Mouse (Mus musculus) forebrain, embryonic 16.5 days (tissue): ENCODE results near the gene Fastkd3. TPM values are rescaled to one million over a fixed set of nuclear protein-coding genes. Genes with fewer than 3 reads are reported as not detected.
A peak's percentile ranks its signal among the peaks of the same experiment; 100 is the strongest.

Source experiments
- ATAC-seq: fragments of 200-750 bp; cut with Nextera tagmentation; 2 replicates; pipeline ENCODE4 v1.8.0; 2017; ENCODE audit warnings: mild to moderate bottlenecking, moderate library complexity
- H3K27ac ChIP-seq: fragments of 300-500 bp; sonication (generic); 2 replicates; pipeline ENCODE4 v1.5.1; 2014; ENCODE audit warnings: low read length, control low read depth
- H3K27me3 ChIP-seq: fragments of 300-500 bp; sonication (generic); replicated peaks from 2 replicates; pipeline ENCODE4 v1.6.1; 2014; ENCODE audit warnings: low read length; ENCODE audit not compliant: control insufficient read depth, insufficient read depth
- H3K36me3 ChIP-seq: fragments of 300-500 bp; sonication (generic); 2 replicates; pipeline ENCODE4 v1.6.1; 2014; ENCODE audit not compliant: control insufficient read depth, insufficient read depth
- H3K4me1 ChIP-seq: fragments of 300-500 bp; sonication (generic); replicated peaks from 2 replicates; pipeline ENCODE4 v1.6.1; 2014; ENCODE audit warnings: low read length; ENCODE audit not compliant: control insufficient read depth, insufficient read depth
- H3K4me2 ChIP-seq: fragments of 300-500 bp; sonication (generic); 2 replicates; pipeline ENCODE4 v1.6.1; 2014; ENCODE audit warnings: mild to moderate bottlenecking, low read length, control low read depth
- H3K4me3 ChIP-seq: fragments of 300-500 bp; sonication (generic); replicated peaks from 2 replicates; pipeline ENCODE4 v1.5.1; 2014; ENCODE audit warnings: mild to moderate bottlenecking, low read length, control low read depth
- H3K9ac ChIP-seq: fragments of 300-500 bp; sonication (generic); replicated peaks from 2 replicates; pipeline ENCODE4 v1.6.1; 2014; ENCODE audit warnings: low read depth, low read length, control low read depth
- H3K9me3 ChIP-seq: fragments of 300-500 bp; sonication (generic); 2 replicates; pipeline ENCODE4 v1.6.1; 2016; ENCODE audit warnings: low read length; ENCODE audit not compliant: control insufficient read depth
- WGBS: fragments of 180-500 bp; shearing (Covaris S2); extraction: QIAGEN DNeasy Blood & Tissue Kit; methylation state at CpG from one replicate; pipeline ENCODE4 v1.1.7; 2014; 5-methylcytosine and 5-hydroxymethylcytosine counted together
- polyA plus RNA-seq: library from polyadenylated mRNA; unstranded; fragments of >200 nt; fragmentation: Nextera tagmentation; extraction: Ambion mirVana; gene quantifications from 2 replicates; pipeline ENCODE4 v1.2.1, GENCODE M21; 2015

Gene Fastkd3
- polyA plus RNA-seq, 1 experiment from 2014 or later: 29.8 TPM

- Histone ChIP-seq H3K27me3 (no peaks in the 10 kb centered on the region), H3K9ac (no peak overlapping the region), H3K9me3 (no peaks in the 10 kb centered on the region), H3K4me3 (no peak overlapping the region), H3K4me2 (no peak overlapping the region), H3K36me3 (no peaks in the 10 kb centered on the region), H3K27ac (no peak overlapping the region), H3K4me1 (peaks cover 5% of the 10 kb centered on the region; the same call in 1 of the 2 replicates)
- WGBS: 15% methylated on average over 6 of the region's 6 CpGs
- ATAC-seq: peak; percentile 57
These were observed 19.1 kb downstream of the Fastkd3 start for GRCm38 (mm10) chr13:68601184-68601583.

GRCm38 (mm10) chr13:68603085-68603484, 21.1 kb downstream of the Fastkd3 start:
- Histone ChIP-seq H3K27me3 (no peaks in the 10 kb centered on the region), H3K36me3 (no peaks in the 10 kb centered on the region), H3K27ac (no peak overlapping the region), H3K4me3 (no peak overlapping the region), H3K4me1 (peaks cover 6% of the 10 kb centered on the region; the same call in 1 of the 2 replicates), H3K4me2 (no peak overlapping the region), H3K9me3 (no peaks in the 10 kb centered on the region), H3K9ac (no peak overlapping the region)
- ATAC-seq: no peak
- 80% methylated on average over 6 of the region's 6 CpGs for WGBS

GRCm38 (mm10) chr13:68605689-68606126, 23.7 kb downstream of the Fastkd3 start:
- Histone ChIP-seq H3K4me2 (peak overlapping the region; percentile 45), H3K9ac (no peak overlapping the region), H3K36me3 (no peaks in the 10 kb centered on the region), H3K9me3 (no peaks in the 10 kb centered on the region), H3K4me1 (peaks cover 6% of the 10 kb centered on the region; the same call in 1 of the 2 replicates), H3K27me3 (no peaks in the 10 kb centered on the region), H3K27ac (no peak overlapping the region), H3K4me3 (peak overlapping the region; percentile 31)
- peak; percentile 78 for ATAC-seq
- under 1% methylated on average over 11 of the region's 11 CpGs for WGBS

- peak overlapping the region; percentile 35 for H3K4me2 ChIP-seq
- no peaks in the 10 kb centered on the region for H3K27me3 ChIP-seq
- peaks cover 6% of the 10 kb centered on the region; the same call in 1 of the 2 replicates for H3K4me1 ChIP-seq
- peak; percentile 51 for ATAC-seq
- no peaks in the 10 kb centered on the region for H3K9me3 ChIP-seq
- peak overlapping the region; percentile 34; the same call in 1 of the 2 replicates for H3K9ac ChIP-seq
- peak overlapping the region; percentile 7; the same call in 1 of the 2 replicates for H3K4me3 ChIP-seq
- H3K27ac ChIP-seq: no peak overlapping the region
- 54% methylated on average over 21 of the region's 21 CpGs for WGBS
- no peaks in the 10 kb centered on the region for H3K36me3 ChIP-seq
These were observed 25.8 kb downstream of the Fastkd3 start for GRCm38 (mm10) chr13:68607652-68608405.

GRCm38 (mm10) chr13:68622792-68623191, 40.8 kb downstream of the Fastkd3 start:
- no peak overlapping the region for H3K9ac ChIP-seq
- ATAC-seq: peak; percentile 77

GRCm38 (mm10) chr13:68627041-68627440, 45.0 kb downstream of the Fastkd3 start:
- H3K27ac ChIP-seq: no peak overlapping the region
- no peak overlapping the region for H3K9ac ChIP-seq
- no peak for ATAC-seq
- no peak overlapping the region for H3K4me3 ChIP-seq
- no peaks in the 10 kb centered on the region for H3K27me3 ChIP-seq
- no peak overlapping the region for H3K4me2 ChIP-seq
- no peaks in the 10 kb centered on the region for H3K36me3 ChIP-seq
- H3K4me1 ChIP-seq: no peaks in the 10 kb centered on the region
- H3K9me3 ChIP-seq: no peaks in the 10 kb centered on the region
- WGBS: 78% methylated on average over 3 of the region's 3 CpGs

More at GRCm38 (mm10) chr13:68622792-68623191, 40.8 kb downstream of the Fastkd3 start:
- Histone ChIP-seq H3K4me2 (no peak overlapping the region), H3K27me3 (no peaks in the 10 kb centered on the region), H3K27ac (no peak overlapping the region), H3K4me1 (no peaks in the 10 kb centered on the region), H3K9me3 (no peaks in the 10 kb centered on the region), H3K36me3 (no peaks in the 10 kb centered on the region), H3K4me3 (no peak overlapping the region)
- WGBS: 63% methylated on average over 6 of the region's 6 CpGs

Other genes starting within 250 kb of the Fastkd3 start
- gene Mtrr, start 85 bp upstream of the Fastkd3 start, polyA plus RNA-seq: 13.7 and 17.3 TPM in 2 replicates
- 3.9 and 5.6 TPM in 2 replicates for gene 1700001L19Rik, start 15.2 kb downstream of the Fastkd3 start, polyA plus RNA-seq